Mouse (Mus musculus): ENCODE results near the gene Eps8.
"Not testable (repeated sequence)": the region's sequence is repeated elsewhere in the genome, so short reads cannot be mapped to it uniquely, and the experiment has no call there.

Eps8 gene

GRCm38 (mm10) chr6:137472129-137472528, 182.5 kb downstream of the Eps8 start:
- no peak for DNase-seq (ENCODE audit: low read depth)

DNA sequence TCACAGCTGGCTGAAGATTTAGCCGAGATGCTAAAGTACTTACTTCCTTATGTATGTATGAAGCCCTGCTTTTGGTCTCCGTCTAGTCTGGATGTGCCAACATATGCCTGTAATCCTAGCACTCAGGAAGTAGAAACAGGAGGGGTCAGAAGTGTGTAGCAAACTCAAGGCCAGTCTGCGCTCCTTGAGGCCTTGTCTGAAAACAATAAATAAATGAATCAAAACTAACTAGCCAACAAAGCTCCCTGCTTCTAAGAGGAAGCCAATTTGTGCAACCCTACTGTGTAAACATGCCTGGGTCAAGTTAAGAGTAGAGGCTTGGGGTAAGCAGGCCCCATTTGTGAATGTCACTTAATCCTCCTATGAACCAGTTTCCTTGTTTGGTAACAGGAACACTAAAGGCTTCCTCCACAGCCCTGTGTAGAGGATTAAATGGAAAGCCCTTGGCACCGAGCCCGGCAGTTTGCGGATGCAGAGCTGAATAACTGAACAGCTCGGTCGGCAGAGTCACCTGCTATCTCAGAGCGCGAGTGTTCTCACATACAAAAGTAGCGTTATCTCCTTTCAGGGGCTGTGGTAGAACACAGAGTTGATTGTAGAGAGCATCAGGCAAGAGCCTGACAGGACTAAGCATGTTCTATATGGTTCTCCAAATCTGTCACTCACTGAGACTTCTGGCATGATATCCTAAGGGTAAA, 183.6 kb downstream of the Eps8 start:
- peak; percentile 79 for DNase-seq (ENCODE audit: low read depth)

DNA sequence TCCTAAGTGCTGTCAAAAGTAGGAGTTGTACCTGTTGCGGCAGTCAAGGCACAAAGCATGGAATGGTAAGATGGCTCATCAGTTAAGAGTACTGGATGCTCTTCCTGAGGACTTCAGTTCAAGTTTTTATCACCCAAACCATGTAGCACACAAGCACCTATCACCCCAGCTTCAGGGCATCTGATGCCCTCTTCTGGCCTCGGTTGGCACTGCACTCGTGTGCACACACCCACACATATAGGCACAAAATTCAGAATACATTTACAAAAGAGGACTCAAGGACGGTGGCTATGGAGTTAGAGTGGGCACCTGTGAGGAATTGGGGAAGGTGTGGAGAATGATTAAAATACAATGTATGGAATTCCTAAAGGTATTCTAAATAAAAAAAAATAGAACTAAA, 185.1 kb downstream of the Eps8 start:
- DNase-seq (ENCODE audit: low read depth) = no peak

DNA sequence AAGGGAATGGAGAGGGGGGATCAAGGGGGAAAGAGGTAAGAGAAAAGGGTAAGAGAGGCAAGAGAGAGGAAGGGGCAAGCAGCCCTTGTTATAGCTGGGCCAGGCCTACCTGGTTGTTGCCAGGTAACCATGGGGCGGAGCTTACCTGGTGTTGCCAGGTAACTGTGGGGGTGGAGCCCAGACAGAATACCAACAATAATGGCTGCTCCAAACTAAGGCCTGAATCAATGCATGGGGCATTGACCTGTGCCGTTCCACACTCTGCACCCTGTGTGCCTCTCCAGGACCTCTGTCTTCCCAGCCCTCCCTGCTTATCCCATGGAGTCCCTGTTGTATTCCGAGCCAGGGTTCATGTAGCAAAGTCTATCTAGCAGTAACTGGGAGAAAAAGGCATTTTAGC, 187.0 kb downstream of the Eps8 start:
- DNase-seq (ENCODE audit: low read depth) = no peak

DNA sequence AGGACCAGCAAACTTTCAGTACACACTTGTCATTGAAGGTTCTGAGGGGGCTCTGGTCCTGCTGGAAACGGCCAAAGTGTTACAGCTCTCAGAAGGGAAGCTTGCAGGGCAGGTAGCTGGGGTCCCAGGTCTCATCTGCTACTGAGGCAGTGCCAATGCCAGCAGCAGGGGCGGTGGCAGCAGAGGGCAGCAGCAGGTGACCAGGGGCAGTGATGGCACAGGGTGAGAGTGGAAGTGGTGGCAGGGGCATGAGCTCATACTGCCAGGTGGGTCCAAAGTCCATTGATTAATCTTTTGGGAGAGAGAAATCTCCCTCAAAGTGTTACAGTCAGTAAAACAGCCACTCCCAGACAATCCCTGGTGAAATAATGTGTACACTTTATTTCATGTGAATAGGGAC, 188.4 kb downstream of the Eps8 start:
- no peak for DNase-seq (ENCODE audit: low read depth)

GRCm38 (mm10) chr6:137465253-137465652, 189.4 kb downstream of the Eps8 start:
- DNase-seq (ENCODE audit: low read depth) = no peak

DNA sequence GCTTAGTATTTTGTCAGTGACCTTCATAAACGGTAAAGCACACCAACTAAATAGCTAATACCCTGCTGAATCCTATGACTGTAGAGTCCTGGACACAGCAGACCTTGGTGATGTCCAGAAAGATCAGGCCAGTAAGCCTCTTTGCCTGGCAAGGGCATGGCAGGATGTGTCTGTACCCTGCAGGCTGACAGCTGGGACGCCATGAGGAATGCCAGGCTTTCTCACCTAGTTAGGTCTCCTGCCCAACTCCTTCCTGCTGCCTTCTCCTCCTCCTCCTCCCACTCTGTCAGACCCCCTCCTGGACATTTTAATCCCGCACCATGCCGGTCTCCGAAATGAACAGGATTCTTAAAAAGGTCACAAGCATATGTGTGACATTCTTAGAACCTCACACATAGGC, 190.9 kb downstream of the Eps8 start:
- no peak for DNase-seq (ENCODE audit: low read depth)

DNA sequence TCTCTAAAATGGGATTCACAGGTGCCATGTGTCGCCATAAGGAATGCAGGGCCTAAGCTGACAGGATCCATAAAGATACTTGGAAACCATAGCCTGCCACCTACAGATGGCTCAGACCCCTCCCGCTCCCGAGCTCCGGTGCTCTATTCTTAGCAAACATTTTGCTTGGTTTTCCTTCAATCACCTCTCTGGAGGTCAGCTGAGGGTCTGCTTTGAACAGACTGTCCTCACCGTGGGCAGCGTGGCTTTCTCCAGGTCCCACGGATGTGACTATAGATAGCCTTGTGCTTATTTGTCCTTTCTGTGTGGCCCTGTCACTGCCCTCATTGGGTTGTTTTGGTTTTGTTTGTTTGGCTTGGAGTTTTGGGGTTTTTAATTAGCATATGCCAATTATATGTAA, 196.5 kb downstream of the Eps8 start:
- DNase-seq (ENCODE audit: low read depth) = no peak

- DNase-seq (ENCODE audit: low read depth) = no peak
These were observed 197.5 kb downstream of the Eps8 start for GRCm38 (mm10) chr6:137457210-137457609.

- DNase-seq (ENCODE audit: low read depth) = no peak
These were observed 198.6 kb downstream of the Eps8 start for GRCm38 (mm10) chr6:137456064-137456463.

GRCm38 (mm10) chr6:137455537-137456041, 199.1 kb downstream of the Eps8 start:
- DNase-seq (ENCODE audit: low read depth) = peak; percentile 65

- not testable (repeated sequence) for DNase-seq (ENCODE audit: low read depth)
These were observed 208.6 kb downstream of the Eps8 start for GRCm38 (mm10) chr6:137446116-137446515.

DNA sequence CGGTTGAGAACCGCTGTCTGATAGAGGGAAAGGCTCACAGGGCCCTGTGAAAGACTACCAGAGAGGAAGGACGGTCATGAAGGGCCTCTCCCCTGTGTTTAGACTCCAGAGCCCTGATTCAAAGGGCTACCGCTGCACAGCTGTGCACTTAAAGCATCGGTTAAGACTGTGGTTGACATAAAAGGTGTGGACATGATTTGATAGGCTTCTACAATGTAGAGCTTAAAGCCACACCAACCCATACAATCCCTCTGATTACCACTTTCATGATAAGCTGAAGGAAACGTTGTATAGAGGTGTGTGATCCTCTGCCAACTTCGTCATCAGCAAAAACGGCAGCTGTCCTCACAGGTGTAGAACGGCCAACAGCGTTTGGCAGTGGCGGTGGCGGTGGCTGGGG, 211.6 kb downstream of the Eps8 start:
- DNase-seq (ENCODE audit: low read depth) = no peak

DNA sequence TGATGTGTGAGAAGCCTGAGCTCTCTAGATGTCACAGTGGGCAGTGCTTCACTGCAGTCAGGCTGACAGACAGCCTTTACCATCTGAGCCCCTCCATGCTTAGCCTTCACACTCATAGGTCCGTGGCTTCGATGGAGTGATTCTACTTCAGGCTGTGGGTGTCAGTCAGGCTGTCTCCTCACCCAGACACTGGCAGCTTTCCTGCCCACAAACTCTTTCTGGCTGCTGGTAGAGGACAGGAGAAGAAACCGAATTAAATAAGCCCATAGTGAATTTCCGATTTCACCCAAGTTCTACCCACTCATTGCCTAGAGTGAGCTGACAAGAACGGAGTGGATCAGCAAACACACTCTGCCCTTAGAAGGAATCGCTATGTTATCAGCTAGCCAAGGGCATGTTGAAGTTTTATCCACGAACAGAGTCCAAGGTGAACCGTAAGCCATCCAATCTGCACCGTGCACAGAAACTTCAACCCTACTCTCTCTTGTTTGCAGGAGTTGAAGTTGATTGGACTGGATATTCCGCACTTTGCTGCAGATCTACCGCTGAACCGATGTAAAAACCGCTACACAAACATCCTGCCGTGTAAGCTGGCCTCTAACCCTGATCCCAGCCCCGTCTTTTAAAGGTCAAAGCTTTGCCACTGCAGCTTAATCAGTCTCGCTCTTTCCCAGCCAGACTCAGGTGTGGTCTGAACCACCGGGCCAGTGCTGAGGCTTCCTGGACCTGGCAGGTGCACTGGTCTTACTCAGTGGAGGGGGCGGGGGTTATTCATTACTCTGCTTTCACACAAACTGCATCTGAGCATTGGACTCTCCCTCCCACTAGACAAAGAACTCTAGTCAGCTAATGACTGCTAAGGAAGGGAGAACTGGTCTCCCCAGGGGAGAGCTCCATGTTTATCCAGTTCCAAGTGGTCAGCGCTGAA, 213.9 kb downstream of the Eps8 start:
- no peak for DNase-seq (ENCODE audit: low read depth)

DNA sequence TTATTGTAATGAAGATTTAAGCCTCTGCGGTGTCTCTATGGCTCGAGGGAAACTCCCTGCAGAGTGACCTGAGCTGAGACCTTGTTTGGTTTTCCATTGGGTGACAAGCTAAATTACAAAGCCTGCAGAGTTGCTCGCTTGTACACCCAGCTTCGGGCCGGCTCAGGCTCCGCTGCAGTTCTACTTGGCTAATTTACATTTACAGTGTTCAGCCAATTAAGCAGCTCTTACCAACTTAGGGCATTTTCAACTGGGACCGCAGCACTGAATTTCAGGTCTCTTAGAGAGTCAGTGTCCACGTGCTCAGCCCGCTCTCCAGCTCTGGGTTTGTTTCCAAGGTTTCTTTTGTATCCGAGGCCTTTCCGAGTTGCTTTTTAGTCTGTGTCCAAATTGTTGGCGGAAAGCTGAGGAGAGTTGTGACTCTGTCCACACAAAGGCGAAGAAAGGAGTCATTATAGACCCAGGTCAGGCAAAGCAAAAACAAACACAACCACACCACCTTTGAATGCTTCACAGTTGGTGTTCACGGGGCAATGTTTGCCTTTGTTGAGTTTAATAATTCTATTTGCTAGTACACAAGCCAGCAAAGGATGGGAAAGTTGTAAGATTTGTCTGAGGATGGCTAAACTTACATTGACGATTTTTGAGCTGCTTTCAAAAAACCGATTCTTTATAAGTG, 216.6 kb downstream of the Eps8 start:
- DNase-seq (ENCODE audit: low read depth) = no peak

GRCm38 (mm10) chr6:137437486-137437885, 217.2 kb downstream of the Eps8 start:
- DNase-seq (ENCODE audit: low read depth) = no peak

DNA sequence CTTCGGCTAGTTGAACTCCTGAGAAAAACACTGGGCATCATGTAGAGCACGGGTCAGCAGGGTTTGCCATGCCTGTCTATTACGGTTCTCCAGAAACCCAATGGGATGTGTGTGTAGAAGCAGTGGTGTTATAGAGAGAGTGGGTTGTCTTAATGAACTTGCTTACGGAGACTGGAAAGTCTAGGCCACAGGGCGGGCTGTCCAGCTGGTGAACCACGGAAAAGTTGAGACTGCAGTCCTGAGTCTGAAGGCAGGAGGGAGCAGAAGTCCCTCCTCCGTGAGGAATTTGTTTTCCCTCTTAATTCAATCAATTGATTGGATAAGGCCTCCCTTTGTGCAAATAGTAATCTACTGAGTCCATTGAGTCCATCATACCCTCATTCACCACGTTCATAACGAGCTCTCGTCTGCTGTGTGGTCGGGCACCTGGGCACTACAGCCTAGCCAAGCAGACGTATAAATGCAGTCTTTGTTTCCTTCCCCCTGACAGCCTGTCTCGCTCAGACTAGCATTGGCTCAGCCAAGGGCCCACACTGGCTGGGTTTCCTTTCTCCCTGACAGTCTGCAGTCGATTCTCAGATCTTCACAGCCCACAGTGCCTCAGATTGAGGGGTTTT, 221.0 kb downstream of the Eps8 start:
- DNase-seq (ENCODE audit: low read depth) = no peak
